Comparison of ENCODE assay signal across 8 mouse cellular contexts in the genomic region with DNA sequence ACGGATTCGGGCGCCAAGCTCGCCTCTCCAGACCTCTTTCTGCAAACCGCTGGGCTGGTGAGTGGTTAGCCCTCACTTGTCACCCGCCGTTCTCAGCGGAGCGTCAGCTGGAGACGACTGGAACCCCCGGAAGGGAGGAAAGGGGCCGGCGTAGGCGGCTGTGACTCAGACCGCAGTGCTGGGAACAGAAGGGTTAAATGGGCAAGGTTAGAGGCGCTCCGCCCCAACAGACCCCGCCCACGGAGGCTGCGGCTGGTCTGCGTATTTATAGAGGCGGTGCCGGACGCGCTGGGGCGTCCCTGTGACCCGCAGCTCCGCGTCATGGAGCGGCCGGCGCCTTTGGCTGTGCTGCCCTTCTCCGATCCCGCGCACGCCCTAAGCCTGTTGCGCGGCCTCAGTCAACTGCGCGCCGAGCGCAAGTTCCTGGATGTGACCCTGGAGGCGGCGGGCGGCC. TPM values are rescaled to one million over a fixed set of nuclear protein-coding genes. Genes with fewer than 3 reads are reported as not detected.
DNase-seq lines count a peak whose midpoint lies in the region; ATAC-seq lines count a peak whose summit lies in the region.

Gene Klhl21, plus strand, starts transcription at position 182 of the 454 bp plus-strand sequence.

- peak within 1 kb of the TSS; percentile 65 for H3K9ac ChIP-seq in hindbrain, embryonic 12.5 days

- peaks cover 50% of the 10 kb centered on the region for H3K27me3 ChIP-seq in hindbrain, embryonic 12.5 days

- peak within 1 kb of the TSS; percentile 70 for H3K4me3 ChIP-seq in hindbrain, embryonic 12.5 days

- peak within 1 kb of the TSS; percentile 31 for H3K27ac ChIP-seq in hindbrain, embryonic 12.5 days

- no peaks in the 10 kb centered on the region for H3K9me3 ChIP-seq in hindbrain, embryonic 12.5 days (replicated peaks)

- peak; percentile 86 for ATAC-seq in hindbrain, embryonic 12.5 days (ENCODE audit: low FRiP score)

- 1% methylated on average over 42 of the region's 45 CpGs for WGBS in hindbrain, embryonic 12.5 days

- H3K4me2 ChIP-seq in hindbrain, embryonic 12.5 days (replicated peaks) = peak within 1 kb of the TSS; percentile 100

- DNase-seq in Muller cell, postnatal 12 days (ENCODE audit: inconsistent ontology term) = peak; percentile 98
- peak; percentile 94 for DNase-seq in cerebellum, adult 9-11 months
- peak; percentile 90 to 92 for DNase-seq in frontal cortex, postnatal 10 days (ENCODE audit: low spot score in 2 of 2)
- DNase-seq in layer of hippocampus, postnatal 25 days (ENCODE audit: extremely low spot score in 1 of 2, low spot score in 1 of 2) = peak; percentile 82 to 87
- peak; percentile 96 for DNase-seq in lung, postnatal 25 days (ENCODE audit: low spot score)
- DNase-seq in retina, embryonic 14.5 days (ENCODE audit: low spot score) = peak; percentile 95
- DNase-seq in thymus, postnatal 4 days = peak; percentile 88

- peaks cover 34% of the 10 kb centered on the region for H3K4me1 ChIP-seq in hindbrain, embryonic 12.5 days

- no peaks in the 10 kb centered on the region for H3K36me3 ChIP-seq in hindbrain, embryonic 12.5 days

RNA-seq across cellular contexts. Expression of gene Klhl21, which starts in this region (rescaled TPM):
- polyA plus RNA-seq in hindbrain, embryonic 12.5 days (2016; fragmentation: Nextera tagmentation; extraction: Ambion mirVana) = 8.0 and 8.2 TPM in 2 replicates
- 10 to 100 TPM; 19.1 to 20.7 TPM for total RNA-seq in layer of hippocampus, postnatal 25 days (2021)

Comparison
In these comparisons a context has a peak if more than half of its experiments do, and no peak if none do; other contexts are left out.
1. Peak in every context shown above with its lines: DNase-seq, ATAC-seq, H3K4me3 ChIP-seq and H3K27ac ChIP-seq.